Mouse (Mus musculus): ENCODE results near the gene Sema5a.

- TF ChIP-seq GATA1 (IDR thresholded peaks at IDR 0.05; ENCODE audit: low read length) (no peak), TAL1 (IDR thresholded peaks at IDR 0.05; ENCODE audit: low read length) (no peak)
Measured at GRCm38 (mm10) chr15:32286296-32286695, 41.7 kb downstream of the Sema5a start.
